Mouse (Mus musculus) spleen, adult 2 months (tissue): Measurements from ENCODE around the gene Nfu1. TPM values are rescaled to one million over a fixed set of nuclear protein-coding genes. Genes with fewer than 3 reads are reported as not detected.

ENCODE experiments used
- DNase-seq, 2 experiments: peaks; one replicate each; pipeline versions ENCODE4 v3.0.0 to v3.0.0-alpha.2; 2012 to 2021; ENCODE audit warnings: low spot score in 2 of 2, low read depth in 1 of 2
- H3K27ac ChIP-seq: fragments of 200-500 bp; 2 replicates; pipeline ENCODE4 v1.5.1; 2012; ENCODE audit warnings: low read length, inconsistent platforms; ENCODE audit not compliant: insufficient read depth
- H3K27me3 ChIP-seq: fragments of 200-500 bp; 2 replicates; pipeline ENCODE4 v1.6.1; 2012; ENCODE audit warnings: mild to moderate bottlenecking, moderate library complexity, low read length, inconsistent platforms; ENCODE audit not compliant: control insufficient read depth, insufficient read depth
- H3K36me3 ChIP-seq: fragments of 200-500 bp; 2 replicates; pipeline ENCODE4 v1.6.1; 2012; ENCODE audit warnings: mild to moderate bottlenecking, low read length, inconsistent platforms; ENCODE audit not compliant: control insufficient read depth, insufficient read depth
- H3K4me1 ChIP-seq: fragments of 200-500 bp; 2 replicates; pipeline ENCODE4 v1.6.1; 2011; ENCODE audit warnings: inconsistent platforms; ENCODE audit not compliant: control insufficient read depth, insufficient read depth, insufficient read length
- H3K4me3 ChIP-seq: fragments of 200-500 bp; 2 replicates; pipeline ENCODE4 v1.5.1; 2011; ENCODE audit warnings: mild to moderate bottlenecking, inconsistent platforms; ENCODE audit not compliant: insufficient read depth, insufficient read length; ENCODE audit errors: extremely low read depth
- CTCF ChIP-seq: fragments of 200-500 bp; IDR thresholded peaks from 2 replicates; pipeline ENCODE4 v1.5.1; 2011; ENCODE audit warnings: mild to moderate bottlenecking, inconsistent platforms; ENCODE audit not compliant: insufficient read depth, insufficient read length, insufficient replicate concordance; ENCODE audit errors: extremely low read depth
- POLR2A ChIP-seq: fragments of 200-500 bp; IDR thresholded peaks from 2 replicates; pipeline ENCODE4 v1.6.1; 2011; ENCODE audit warnings: low read depth, low read length, inconsistent platforms
- WGBS: fragments of 180-500 bp; shearing (Covaris S2); methylation state at CpG from one replicate; pipeline ENCODE4 v1.1.7; 2018; 5-methylcytosine and 5-hydroxymethylcytosine counted together
- polyA plus RNA-seq: library from polyadenylated mRNA; depleted of rRNA; stranded (reverse); fragments of >200 nt; gene quantifications from 2 replicates; pipeline ENCODE4 v1.2.3, GENCODE M21; 2012

The Nfu1 gene
- polyA plus RNA-seq, 1 experiment: 76.2 TPM

DNA sequence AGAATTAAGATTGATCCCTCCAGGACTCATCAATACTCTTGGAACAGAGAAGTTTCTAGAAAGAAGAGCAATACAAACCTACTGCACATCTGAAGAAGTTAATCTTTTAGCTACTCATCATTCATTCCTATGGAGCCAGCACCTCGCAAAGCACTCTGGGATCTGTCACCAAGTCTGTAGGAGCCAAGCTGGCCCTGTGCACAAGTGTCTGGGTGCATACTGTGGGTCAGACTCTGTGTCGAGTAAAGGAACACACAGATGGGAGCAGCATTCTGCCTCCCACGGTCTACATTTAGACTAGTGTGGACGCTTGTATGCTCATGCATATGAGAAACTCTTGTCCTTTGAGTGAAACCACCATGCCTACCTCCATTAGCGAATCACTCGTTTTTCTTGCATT is 11.7 kb upstream of the Nfu1 start:
- Histone ChIP-seq H3K27ac (no peak overlapping the region), H3K4me1 (peaks cover 1% of the 10 kb centered on the region; the same call in 1 of the 2 replicates), H3K4me3 (no peak overlapping the region), H3K27me3 (no peaks in the 10 kb centered on the region), H3K36me3 (peaks cover 16% of the 10 kb centered on the region)
- 93% methylated on average over 6 of the region's 6 CpGs for WGBS
- no peak for TF ChIP-seq CTCF
- no peak for DNase-seq

DNA sequence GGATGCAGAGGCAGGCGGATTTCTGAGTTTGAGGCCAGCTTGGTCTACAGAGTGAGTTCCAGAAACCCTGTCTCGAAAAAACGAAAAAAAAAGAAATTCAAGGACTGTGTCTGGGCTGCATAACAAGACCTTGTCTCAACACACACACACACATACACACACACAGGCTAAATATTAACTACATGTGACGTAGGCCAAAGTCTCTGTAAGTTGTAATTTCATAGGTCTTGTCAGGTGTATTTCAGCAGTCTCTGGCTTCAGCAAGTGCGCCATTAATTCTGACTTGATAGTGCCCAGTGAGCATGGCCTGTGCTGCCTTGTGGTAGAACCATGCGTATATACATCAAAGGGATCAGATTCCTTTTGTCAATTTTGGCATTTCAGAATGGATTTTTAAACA is 7.0 kb upstream of the Nfu1 start:
- Histone ChIP-seq H3K4me1 (peaks cover 4% of the 10 kb centered on the region; the same call in 1 of the 2 replicates), H3K36me3 (peaks cover 7% of the 10 kb centered on the region), H3K27me3 (no peaks in the 10 kb centered on the region), H3K4me3 (no peak overlapping the region), H3K27ac (0 out of 2 replicates have a peak overlapping the region, but pooled peaks have one; percentile 23)
- 93% methylated on average over 6 of the region's 6 CpGs for WGBS
- TF ChIP-seq POLR2A: no peak
- no peak for TF ChIP-seq CTCF
- no peak for DNase-seq

DNA sequence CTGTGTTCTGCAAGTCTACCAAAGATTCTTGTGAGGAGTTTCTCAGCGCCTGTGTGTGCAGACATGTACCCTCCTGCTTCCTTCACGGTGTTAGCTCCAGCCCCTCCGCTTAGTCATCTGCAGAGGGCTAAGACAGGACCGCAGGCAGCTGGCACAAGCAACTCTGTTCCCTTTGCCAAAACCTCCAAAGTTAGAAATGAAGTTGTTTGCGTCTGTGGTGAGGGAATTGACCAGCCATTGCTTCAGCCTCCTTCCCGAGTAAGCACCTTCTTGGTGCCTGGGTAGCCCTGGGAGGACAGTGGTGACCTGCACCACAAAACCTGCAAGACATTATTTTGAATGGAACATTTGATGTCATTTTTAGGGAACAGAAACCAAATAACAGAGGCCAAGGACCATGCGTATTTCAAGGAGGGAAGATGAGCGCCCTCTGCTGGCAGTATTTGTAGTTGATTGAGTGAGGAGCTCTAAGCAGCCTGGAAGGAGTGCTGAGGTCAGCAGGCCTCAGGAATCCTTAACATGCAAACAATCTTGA is 6.4 kb upstream of the Nfu1 start:
- DNase-seq: peak; percentile 82 to 86
- H3K36me3 ChIP-seq: peaks cover 4% of the 10 kb centered on the region
- WGBS: 11% methylated on average over 8 of the region's 8 CpGs

DNA sequence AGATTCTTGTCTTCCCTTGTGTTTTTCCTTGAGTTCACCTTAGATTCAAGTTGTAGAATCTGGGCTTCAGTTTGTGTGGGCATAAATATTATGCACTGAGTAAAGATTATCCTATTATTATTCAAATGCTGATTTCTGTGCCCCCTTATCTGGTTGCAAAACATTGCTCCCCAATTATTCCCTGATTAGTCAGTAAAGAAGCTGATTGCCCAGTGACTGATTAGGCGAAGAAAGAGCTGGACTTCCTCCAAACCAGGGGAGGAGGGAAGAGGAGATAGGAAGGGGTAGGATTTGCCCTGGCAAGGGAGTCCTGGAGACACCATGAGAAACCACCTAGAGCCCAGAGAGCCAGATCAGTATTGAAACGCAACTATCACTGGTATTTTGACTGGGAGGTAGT is 4.9 kb upstream of the Nfu1 start:
- whole genome bisulfite sequencing: 80% methylated on average over 2 of the region's 2 CpGs
- no peak overlapping the region for H3K27ac ChIP-seq
- no peak overlapping the region for H3K4me3 ChIP-seq
- no peak for TF ChIP-seq CTCF
- DNase-seq: no peak
- H3K4me1 ChIP-seq: peaks cover 4% of the 10 kb centered on the region; the same call in 1 of the 2 replicates
- no peaks in the 10 kb centered on the region for H3K27me3 ChIP-seq
- H3K36me3 ChIP-seq: peaks cover 2% of the 10 kb centered on the region; the same call in 1 of the 2 replicates

More for the DNA sequence above, 6.4 kb upstream of the Nfu1 start:
- H3K27ac ChIP-seq: peak overlapping the region; percentile 23
- TF ChIP-seq POLR2A (no peak), CTCF (peak; percentile 62; the same call in 1 of the 2 replicates)
- H3K4me1 ChIP-seq: peaks cover 4% of the 10 kb centered on the region; the same call in 1 of the 2 replicates
- no peak overlapping the region for H3K4me3 ChIP-seq
- H3K27me3 ChIP-seq: no peaks in the 10 kb centered on the region

DNA sequence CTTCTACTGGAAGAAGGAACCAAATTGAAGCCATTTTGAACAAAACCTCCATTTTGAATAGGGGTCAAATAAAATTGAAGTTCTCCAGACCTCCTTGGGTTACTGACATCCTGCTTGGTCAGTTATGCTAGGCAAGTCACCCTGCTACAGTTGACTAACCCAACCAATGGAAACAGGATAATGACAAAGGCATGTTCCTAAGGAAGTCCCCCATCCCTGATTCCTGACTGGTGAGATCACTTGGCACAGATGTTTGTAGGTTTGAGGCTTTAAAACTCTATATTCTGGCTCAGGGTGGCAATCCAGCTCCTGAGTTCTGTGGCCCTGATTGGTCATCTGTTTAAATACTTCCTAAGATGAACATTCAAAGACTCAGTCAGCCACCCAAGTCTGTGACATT is 3.5 kb upstream of the Nfu1 start:
- TF ChIP-seq CTCF (no peak), POLR2A (no peak)
- no peak overlapping the region for H3K27ac ChIP-seq
- DNase-seq: no peak
- no peaks in the 10 kb centered on the region for H3K36me3 ChIP-seq
- peaks cover 4% of the 10 kb centered on the region; the same call in 1 of the 2 replicates for H3K4me1 ChIP-seq
- no peak overlapping the region for H3K4me3 ChIP-seq
- no peaks in the 10 kb centered on the region for H3K27me3 ChIP-seq

DNA sequence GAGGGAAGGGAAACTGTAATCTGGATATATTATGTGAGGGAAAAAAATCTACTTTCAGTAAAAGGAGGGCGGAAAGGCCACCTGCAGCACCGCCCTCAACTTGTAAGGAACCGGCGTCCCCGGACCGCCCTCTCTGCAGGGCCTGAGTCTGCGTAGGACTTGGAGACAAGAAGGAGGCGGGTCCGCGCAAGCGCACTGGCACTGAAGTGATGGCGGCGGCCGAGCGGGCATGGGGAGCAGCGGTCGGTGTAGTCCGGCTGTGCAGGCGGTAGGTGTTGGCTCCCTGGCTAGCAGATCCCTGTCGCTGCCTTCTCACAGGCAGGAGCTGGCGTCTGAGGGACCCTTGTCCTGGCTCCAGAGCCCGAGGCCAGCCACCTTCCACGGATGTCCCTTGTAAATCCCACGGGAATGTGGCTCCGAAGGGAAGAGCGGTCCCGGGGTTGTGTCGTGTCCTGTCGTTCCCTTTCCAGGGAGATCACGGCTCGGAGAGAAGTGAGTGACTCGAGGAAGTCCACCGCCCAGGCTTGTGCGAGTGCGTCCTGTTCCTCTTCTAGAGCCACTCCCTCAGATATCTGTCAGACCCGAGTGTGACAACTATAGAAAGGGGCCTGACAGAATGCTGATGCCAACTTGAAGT is 774 bp downstream of the Nfu1 start:
- peaks cover 6% of the 10 kb centered on the region for H3K36me3 ChIP-seq
- H3K27me3 ChIP-seq: no peaks in the 10 kb centered on the region
- H3K4me3 ChIP-seq: peak overlapping the region; percentile 98
- peak overlapping the region; percentile 96 for H3K27ac ChIP-seq
- TF ChIP-seq CTCF (no peak), POLR2A (peak; percentile 82)
- under 1% methylated on average over 36 of the region's 36 CpGs for WGBS
- DNase-seq: peak; percentile 84 to 95
- H3K4me1 ChIP-seq: no peaks in the 10 kb centered on the region; the same call in 1 of the 2 replicates

DNA sequence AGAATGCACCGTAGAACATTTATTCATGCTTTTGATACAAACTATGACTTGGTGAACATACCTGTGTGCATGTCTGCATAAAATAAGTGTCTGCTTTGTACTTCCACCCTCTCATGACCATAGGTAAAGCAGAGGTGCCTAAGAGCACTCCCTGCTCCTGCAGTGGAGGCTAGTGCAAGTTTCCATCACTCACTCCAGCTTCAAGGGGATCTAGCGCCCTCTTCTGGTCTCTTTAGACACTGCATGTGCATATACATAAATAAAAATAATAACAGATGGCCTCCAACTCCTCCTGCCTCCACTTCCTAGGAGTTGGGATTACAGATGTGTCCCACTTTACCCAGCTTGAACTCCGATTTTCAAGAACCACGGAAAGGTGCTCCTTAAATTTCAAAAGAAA is 7.9 kb downstream of the Nfu1 start:
- no peaks in the 10 kb centered on the region for H3K27me3 ChIP-seq
- no peak overlapping the region for H3K27ac ChIP-seq
- H3K4me3 ChIP-seq: no peak overlapping the region
- H3K36me3 ChIP-seq: peaks cover 49% of the 10 kb centered on the region
- H3K4me1 ChIP-seq: no peaks in the 10 kb centered on the region
- no peak for TF ChIP-seq POLR2A
- TF ChIP-seq CTCF: no peak
- DNase-seq: peak; percentile 18 to 26
- WGBS: 69% methylated on average over 4 of the region's 4 CpGs
